Mouse (Mus musculus): Measurements from ENCODE around the gene Coro1b. TPM values are rescaled to one million over a fixed set of nuclear protein-coding genes. Genes with fewer than 3 reads are reported as not detected.
A peak's percentile ranks its signal among the peaks of the same experiment; 100 is the strongest.

The Coro1b gene
- total and polyA plus RNA-seq, 3 experiments = 179 to 265 (median 194) TPM

DNA sequence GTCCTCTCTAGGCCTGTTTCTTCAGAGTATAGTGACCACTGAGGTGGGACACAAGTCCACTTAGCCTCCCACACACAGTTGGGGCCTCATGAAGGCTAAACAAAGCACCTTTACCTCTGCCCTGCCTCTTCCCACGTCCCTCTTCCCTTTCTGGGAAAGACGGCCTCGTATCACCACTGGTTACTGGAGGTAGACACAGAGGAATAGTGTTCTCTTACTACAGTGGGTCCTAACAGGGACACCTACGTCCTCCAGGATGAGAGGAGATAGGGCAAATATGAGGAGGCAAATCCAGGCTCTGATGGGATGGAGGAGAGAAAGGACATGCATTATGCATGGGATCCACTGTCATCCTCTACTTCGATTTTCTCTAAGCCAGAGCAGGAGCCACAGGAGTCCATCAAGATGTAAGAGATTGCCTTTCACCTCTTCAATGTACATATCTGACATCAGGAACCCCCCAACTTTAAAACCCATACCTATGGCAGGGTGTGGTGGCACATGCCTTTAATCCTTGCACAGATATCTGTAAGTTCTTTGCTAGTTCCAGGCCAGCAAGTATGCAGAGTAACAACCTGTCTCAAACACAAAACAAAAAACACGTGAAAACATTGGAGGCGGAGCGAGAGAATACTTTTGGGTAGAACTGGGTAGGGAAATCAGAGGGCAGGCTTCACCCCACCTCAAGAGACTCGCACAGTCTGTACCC is 483 bp upstream of the Coro1b start:
- peaks cover 47 to 75% of the 10 kb centered on the region in 2 experiments for H3K4me1 ChIP-seq (ENCODE audit: control insufficient read depth in 1 of 2, insufficient read depth in 2 of 2)
- dilution Hi-C loops (cut with MboI; ENCODE audit: extremely low pct_ligation_motif_present, extremely low pct_unique_long_range_greater_than_20kb, low sequenced_read_pairs) = no loop called here

GRCm38 (mm10) chr19:4148819-4149218 is 400 bp downstream of the Coro1b start:
- H3K9ac ChIP-seq (ENCODE audit: insufficient read depth, low read depth) = peak overlapping the region; percentile 96
- H3K4me2 ChIP-seq (ENCODE audit: insufficient read depth, low read depth, poor library complexity, severe bottlenecking) = peak overlapping the region; percentile 93
- H3K27me3 ChIP-seq (replicated peaks) = no peaks in the 10 kb centered on the region
- peaks cover 44 to 75% of the 10 kb centered on the region in 2 experiments for H3K4me1 ChIP-seq (ENCODE audit: control insufficient read depth in 1 of 2, insufficient read depth in 2 of 2)
- peaks cover 30 to 42% of the 10 kb centered on the region in 2 experiments for H3K36me3 ChIP-seq (replicated peaks in 1 of 2; ENCODE audit: control insufficient read depth in 1 of 2, insufficient read depth in 1 of 2, low read length in 1 of 2)
- peak overlapping the region; percentile 84 for H3K27ac ChIP-seq (ENCODE audit: insufficient read depth, low read depth)
- peak; percentile 31 for DNase-seq (ENCODE audit: extremely low read depth)
- in situ Hi-C loops (cut with MboI; ENCODE audit: low pct_ligation_motif_present, low pct_unique_long_range_greater_than_20kb, low sequenced_read_pairs) = no loop called here
- peak overlapping the region; percentile 52 to 92 (median 77) for H3K4me3 ChIP-seq (replicated peaks in 1 of 3; ENCODE audit: low read depth in 2 of 3, low read length in 2 of 3, poor library complexity in 1 of 3)
- TF ChIP-seq ZC3H11A (IDR thresholded peaks at IDR 0.05; ENCODE audit: low read depth, low read length) (no peak), NRF1 (IDR thresholded peaks at IDR 0.05; ENCODE audit: low read depth, low read length) (no peak), TCF12 (IDR thresholded peaks at IDR 0.05; ENCODE audit: low read depth, low read length) (no peak; the same call in 1 of the 2 replicates), ZKSCAN1 (IDR thresholded peaks at IDR 0.05; ENCODE audit: borderline replicate concordance, low read depth, low read length) (no peak), ZNF384 (IDR thresholded peaks at IDR 0.05; ENCODE audit: low read depth, low read length) (no peak), RAD21 (IDR thresholded peaks at IDR 0.05; ENCODE audit: low read depth, low read length) (no peak), MAX (IDR thresholded peaks at IDR 0.05; ENCODE audit: low read length) (no peak), PAX5 (IDR thresholded peaks at IDR 0.05; ENCODE audit: low read length) (no peak), ZMIZ1 (IDR thresholded peaks at IDR 0.05; ENCODE audit: low read depth, low read length) (no peak), EP300 (IDR thresholded peaks at IDR 0.05; ENCODE audit: low read length) (no peak), MAZ (IDR thresholded peaks at IDR 0.05; ENCODE audit: low read depth, low read length) (no peak), MXI1 (IDR thresholded peaks at IDR 0.05; ENCODE audit: low read depth, low read length) (no peak), MYC (IDR thresholded peaks at IDR 0.05; ENCODE audit: low read depth, low read length) (no peak), SIN3A (IDR thresholded peaks at IDR 0.05; ENCODE audit: low read length) (no peak), NELFE (IDR thresholded peaks at IDR 0.05; ENCODE audit: low read depth, low read length) (no peak), IRF4 (IDR thresholded peaks at IDR 0.05; ENCODE audit: low read depth, low read length) (no peak), CTCF (conservative IDR thresholded peaks at IDR 0.05 in 1 of 2, IDR thresholded peaks at IDR 0.05 in 1 of 2; ENCODE audit: low read depth in 2 of 2, low read length in 2 of 2) (no peak), RCOR1 (conservative IDR thresholded peaks at IDR 0.05; ENCODE audit: low read depth, low read length) (no peak)
- H3K9me3 ChIP-seq (replicated peaks; ENCODE audit: low read length) = peaks cover 5% of the 10 kb centered on the region
- peaks cover 15% of the 10 kb centered on the region for H3K79me2 ChIP-seq (replicated peaks; ENCODE audit: control insufficient read depth, extremely low read depth, insufficient read depth, poor library complexity, severe bottlenecking)
- dilution Hi-C loops (cut with MboI; ENCODE audit: extremely low pct_ligation_motif_present, extremely low pct_unique_long_range_greater_than_20kb, low sequenced_read_pairs) = no loop called here

More for the DNA sequence above, 483 bp upstream of the Coro1b start:
- Histone ChIP-seq H3K9ac (ENCODE audit: insufficient read depth, low read depth) (peak overlapping the region; percentile 27; the same call in 1 of the 2 replicates), H3K4me3 (replicated peaks in 1 of 3; ENCODE audit: low read depth in 2 of 3, low read length in 2 of 3, poor library complexity in 1 of 3) (peak overlapping the region; percentile 7 to 77 (median 36)), H3K79me2 (replicated peaks; ENCODE audit: control insufficient read depth, extremely low read depth, insufficient read depth, poor library complexity, severe bottlenecking) (peaks cover 15% of the 10 kb centered on the region), H3K27me3 (replicated peaks) (no peaks in the 10 kb centered on the region), H3K36me3 (replicated peaks in 1 of 2; ENCODE audit: control insufficient read depth in 1 of 2, insufficient read depth in 1 of 2, low read length in 1 of 2) (peaks cover 22 to 33% of the 10 kb centered on the region in 2 experiments), H3K27ac (ENCODE audit: insufficient read depth, low read depth) (0 out of 2 replicates have a peak overlapping the region, but pooled peaks have one; percentile 5), H3K9me3 (replicated peaks; ENCODE audit: low read length) (peaks cover 5% of the 10 kb centered on the region), H3K4me2 (ENCODE audit: insufficient read depth, low read depth, poor library complexity, severe bottlenecking) (peak overlapping the region; percentile 54)
- in situ Hi-C loops (cut with MboI; ENCODE audit: low pct_ligation_motif_present, low pct_unique_long_range_greater_than_20kb, low sequenced_read_pairs) = no loop called here
- DNase-seq (ENCODE audit: extremely low read depth) = no peak
- TF ChIP-seq TBP (conservative IDR thresholded peaks at IDR 0.05; ENCODE audit: low read depth, low read length) (0 out of 2 replicates have a peak, but pooled peaks have one; percentile 17), IRF4 (IDR thresholded peaks at IDR 0.05; ENCODE audit: low read depth, low read length) (no peak)
